Mouse (Mus musculus): ENCODE data around the gene Col24a1.

GRCm38 (mm10) chr3:145583522-145584200 is 291.4 kb downstream of the Col24a1 start:
- TF ChIP-seq CTCF (conservative IDR thresholded peaks at IDR 0.05; ENCODE audit: low read length) (no peak), POU5F1 (IDR thresholded peaks at IDR 0.05; ENCODE audit: borderline replicate concordance, low read length) (no peak), NANOG (IDR thresholded peaks at IDR 0.05; ENCODE audit: borderline replicate concordance, low read length) (no peak)
